Mouse (Mus musculus) neural tube, embryonic 15.5 days (tissue): ENCODE results near the gene Il1rl2. TPM values are rescaled to one million over a fixed set of nuclear protein-coding genes. Genes with fewer than 3 reads are reported as not detected.
A peak's percentile ranks its signal among the peaks of the same experiment; 100 is the strongest.

Source experiments
- ATAC-seq: fragments of 200-750 bp; cut with Nextera tagmentation; 2 replicates; pipeline ENCODE4 v1.8.0; 2017; ENCODE audit warnings: mild to moderate bottlenecking, moderate TSS enrichment, moderate library complexity; ENCODE audit not compliant: low FRiP score
- H3K27ac ChIP-seq: fragments of 300-500 bp; sonication (generic); replicated peaks from 2 replicates; pipeline ENCODE4 v1.5.1; 2015; ENCODE audit warnings: mild to moderate bottlenecking, inconsistent platforms
- H3K27me3 ChIP-seq: fragments of 300-500 bp; sonication (generic); replicated peaks from 2 replicates; pipeline ENCODE4 v1.6.1; 2015; ENCODE audit warnings: inconsistent platforms
- H3K36me3 ChIP-seq: fragments of 300-500 bp; sonication (generic); 2 replicates; pipeline ENCODE4 v1.6.1; 2015; ENCODE audit warnings: inconsistent platforms
- H3K4me1 ChIP-seq: fragments of 300-500 bp; sonication (generic); 2 replicates; pipeline ENCODE4 v1.6.1; 2015; ENCODE audit warnings: inconsistent platforms
- H3K4me2 ChIP-seq: fragments of 300-500 bp; sonication (generic); 2 replicates; pipeline ENCODE4 v1.6.1; 2015; ENCODE audit warnings: inconsistent platforms, mild to moderate bottlenecking, moderate library complexity
- H3K4me3 ChIP-seq: fragments of 300-500 bp; sonication (generic); replicated peaks from 2 replicates; pipeline ENCODE4 v1.5.1; 2015; ENCODE audit warnings: mild to moderate bottlenecking, inconsistent platforms
- H3K9ac ChIP-seq: fragments of 300-500 bp; sonication (generic); replicated peaks from 2 replicates; pipeline ENCODE4 v1.6.1; 2015; ENCODE audit warnings: mild to moderate bottlenecking, inconsistent platforms
- H3K9me3 ChIP-seq: fragments of 300-500 bp; sonication (generic); replicated peaks from 2 replicates; pipeline ENCODE4 v1.6.1; 2016; ENCODE audit warnings: inconsistent platforms
- WGBS: fragments of 180-500 bp; shearing (Covaris S2); methylation state at CpG from one replicate; pipeline ENCODE4 v1.1.7; 2015; ENCODE audit warnings: mixed read lengths; 5-methylcytosine and 5-hydroxymethylcytosine counted together
- polyA plus RNA-seq: library from polyadenylated mRNA; unstranded; fragments of >200 nt; fragmentation: Nextera tagmentation; extraction: Ambion mirVana; gene quantifications from 2 replicates; pipeline ENCODE4 v1.2.1, GENCODE M21; 2015

Gene Il1rl2
- polyA plus RNA-seq, 1 experiment from 2014 or later: 0.81 TPM

- Histone ChIP-seq H3K9me3 (no peaks in the 10 kb centered on the region), H3K27ac (no peak overlapping the region), H3K27me3 (no peaks in the 10 kb centered on the region), H3K4me3 (no peak overlapping the region), H3K4me2 (no peak overlapping the region), H3K4me1 (0 out of 2 replicates have a peak, but pooled peaks cover 10% of the 10 kb centered on the region), H3K9ac (no peak overlapping the region), H3K36me3 (no peaks in the 10 kb centered on the region)
- WGBS: 91% methylated on average over 4 of the region's 4 CpGs
- no peak for ATAC-seq
Measured at GRCm38 (mm10) chr1:40358771-40359181, 34.4 kb downstream of the Il1rl2 start.

- Histone ChIP-seq H3K27ac (no peak overlapping the region), H3K4me1 (0 out of 2 replicates have a peak, but pooled peaks cover 10% of the 10 kb centered on the region), H3K36me3 (no peaks in the 10 kb centered on the region), H3K4me2 (no peak overlapping the region), H3K27me3 (no peaks in the 10 kb centered on the region), H3K4me3 (no peak overlapping the region), H3K9me3 (no peaks in the 10 kb centered on the region), H3K9ac (no peak overlapping the region)
- no peak for ATAC-seq
- WGBS: 60% methylated on average over 2 of the region's 2 CpGs
Measured at GRCm38 (mm10) chr1:40359731-40360130, 35.3 kb downstream of the Il1rl2 start.

DNA sequence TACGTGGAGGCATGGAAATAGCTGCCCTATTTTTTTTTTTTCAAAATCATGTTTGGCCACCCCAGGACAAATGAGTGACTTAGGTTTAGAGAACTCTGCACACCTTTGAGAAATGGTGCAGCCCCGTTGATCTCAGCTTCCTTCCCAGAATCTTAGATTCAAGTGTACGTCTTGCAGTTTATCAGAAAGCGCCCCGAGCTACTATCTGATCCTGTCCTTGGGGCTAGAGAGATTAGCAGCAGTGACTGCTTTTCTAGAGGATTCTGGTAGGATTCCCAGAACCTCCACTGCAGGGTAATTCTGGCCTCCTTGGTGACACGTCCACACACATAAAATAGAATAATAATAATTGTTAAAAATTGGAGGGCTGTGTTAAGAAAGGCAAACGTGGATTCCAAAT is 36.6 kb downstream of the Il1rl2 start:
- 0 out of 2 replicates have a peak, but pooled peaks cover 10% of the 10 kb centered on the region for H3K4me1 ChIP-seq
- H3K4me2 ChIP-seq: no peak overlapping the region
- no peak overlapping the region for H3K4me3 ChIP-seq
- no peaks in the 10 kb centered on the region for H3K9me3 ChIP-seq
- WGBS: 79% methylated on average over 7 of the region's 7 CpGs
- H3K36me3 ChIP-seq: no peaks in the 10 kb centered on the region
- ATAC-seq: no peak
- H3K9ac ChIP-seq: no peak overlapping the region
- no peaks in the 10 kb centered on the region for H3K27me3 ChIP-seq
- H3K27ac ChIP-seq: no peak overlapping the region

DNA sequence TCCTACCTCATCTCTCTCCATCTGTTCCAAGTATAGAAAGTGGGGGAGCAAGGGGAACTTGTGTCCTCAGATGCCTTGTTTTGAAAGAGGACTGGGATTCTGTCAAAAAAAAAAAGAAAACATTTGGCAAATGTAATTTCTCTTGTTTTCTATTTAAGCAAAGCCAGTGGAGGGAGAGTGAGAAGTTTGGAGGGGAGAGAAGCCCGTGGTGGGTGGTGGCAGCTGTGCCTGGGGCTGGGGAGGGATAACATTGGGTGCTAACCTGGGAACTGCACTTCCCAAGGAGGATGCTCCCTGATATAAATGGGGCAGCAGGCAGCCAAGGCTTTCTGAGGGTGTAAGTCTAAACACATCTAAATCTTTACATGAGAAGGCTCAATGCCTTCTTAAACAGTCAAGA is 37.2 kb downstream of the Il1rl2 start:
- WGBS: 71% methylated on average over 1 of the region's 1 CpGs
- H3K4me3 ChIP-seq: no peak overlapping the region
- H3K4me1 ChIP-seq: 0 out of 2 replicates have a peak, but pooled peaks cover 10% of the 10 kb centered on the region
- no peak overlapping the region for H3K4me2 ChIP-seq
- H3K9me3 ChIP-seq: no peaks in the 10 kb centered on the region
- no peaks in the 10 kb centered on the region for H3K36me3 ChIP-seq
- H3K9ac ChIP-seq: no peak overlapping the region
- no peak overlapping the region for H3K27ac ChIP-seq
- no peak for ATAC-seq
- no peaks in the 10 kb centered on the region for H3K27me3 ChIP-seq

- no peaks in the 10 kb centered on the region for H3K9me3 ChIP-seq
- H3K4me2 ChIP-seq: no peak overlapping the region
- H3K36me3 ChIP-seq: no peaks in the 10 kb centered on the region
- WGBS: 70% methylated on average over 11 of the region's 11 CpGs
- H3K27me3 ChIP-seq: no peaks in the 10 kb centered on the region
- no peak; the same call in 1 of the 2 replicates for ATAC-seq
- no peak overlapping the region for H3K27ac ChIP-seq
- H3K4me3 ChIP-seq: no peak overlapping the region
- H3K4me1 ChIP-seq: 0 out of 2 replicates have a peak, but pooled peaks cover 10% of the 10 kb centered on the region
- no peak overlapping the region for H3K9ac ChIP-seq
Measured at GRCm38 (mm10) chr1:40362784-40363183, 38.4 kb downstream of the Il1rl2 start.

- Histone ChIP-seq H3K9ac (no peak overlapping the region), H3K4me2 (no peak overlapping the region), H3K9me3 (no peaks in the 10 kb centered on the region), H3K4me1 (no peaks in the 10 kb centered on the region), H3K27me3 (no peaks in the 10 kb centered on the region), H3K36me3 (no peaks in the 10 kb centered on the region), H3K4me3 (no peak overlapping the region), H3K27ac (no peak overlapping the region)
- ATAC-seq: no peak
- 85% methylated on average over 3 of the region's 3 CpGs for WGBS
Measured at GRCm38 (mm10) chr1:40372951-40373350, 48.5 kb downstream of the Il1rl2 start.

- no peaks in the 10 kb centered on the region for H3K36me3 ChIP-seq
- H3K4me3 ChIP-seq: no peak overlapping the region
- 79% methylated on average over 4 of the region's 4 CpGs for WGBS
- no peak overlapping the region for H3K9ac ChIP-seq
- H3K9me3 ChIP-seq: no peaks in the 10 kb centered on the region
- no peaks in the 10 kb centered on the region for H3K4me1 ChIP-seq
- no peak overlapping the region for H3K4me2 ChIP-seq
- H3K27ac ChIP-seq: no peak overlapping the region
- ATAC-seq: no peak
- H3K27me3 ChIP-seq: no peaks in the 10 kb centered on the region
Measured at GRCm38 (mm10) chr1:40375148-40375547, 50.7 kb downstream of the Il1rl2 start.

GRCm38 (mm10) chr1:40376745-40377144 is 52.3 kb downstream of the Il1rl2 start:
- Histone ChIP-seq H3K4me1 (no peaks in the 10 kb centered on the region), H3K4me3 (no peak overlapping the region), H3K27ac (no peak overlapping the region), H3K9ac (no peak overlapping the region), H3K27me3 (no peaks in the 10 kb centered on the region), H3K9me3 (no peaks in the 10 kb centered on the region), H3K4me2 (no peak overlapping the region), H3K36me3 (no peaks in the 10 kb centered on the region)
- ATAC-seq: no peak
- 70% methylated on average over 7 of the region's 7 CpGs for WGBS

GRCm38 (mm10) chr1:40378794-40379193 is 54.4 kb downstream of the Il1rl2 start:
- Histone ChIP-seq H3K4me1 (no peaks in the 10 kb centered on the region), H3K9ac (no peak overlapping the region), H3K9me3 (no peaks in the 10 kb centered on the region), H3K4me2 (no peak overlapping the region), H3K4me3 (no peak overlapping the region), H3K36me3 (no peaks in the 10 kb centered on the region), H3K27me3 (no peaks in the 10 kb centered on the region), H3K27ac (no peak overlapping the region)
- ATAC-seq: 0 out of 2 replicates have a peak, but pooled peaks have one; percentile 47
- 18% methylated on average over 8 of the region's 8 CpGs for WGBS

DNA sequence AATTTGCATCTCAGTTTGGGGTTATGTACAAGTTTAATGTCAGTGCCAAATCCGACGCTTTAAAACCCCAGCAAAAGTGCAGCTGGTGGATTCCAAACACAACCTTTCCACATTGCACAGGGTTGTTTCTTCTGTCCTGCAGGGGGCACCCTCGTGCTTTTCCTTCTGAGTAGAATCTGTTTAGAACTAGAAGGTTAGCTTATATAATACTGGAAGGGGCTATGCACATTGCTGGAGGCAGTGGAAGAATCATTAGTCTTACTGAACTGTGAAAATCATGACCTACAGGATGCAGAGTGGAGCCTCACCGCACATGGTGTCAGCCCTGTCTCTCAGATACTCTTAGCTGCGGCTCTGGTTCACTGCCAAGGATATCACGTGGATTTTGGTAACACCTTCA is 55.7 kb downstream of the Il1rl2 start:
- no peaks in the 10 kb centered on the region for H3K9me3 ChIP-seq
- no peak overlapping the region for H3K4me3 ChIP-seq
- H3K27ac ChIP-seq: no peak overlapping the region
- H3K9ac ChIP-seq: no peak overlapping the region
- H3K4me2 ChIP-seq: no peak overlapping the region
- no peaks in the 10 kb centered on the region for H3K27me3 ChIP-seq
- H3K4me1 ChIP-seq: no peaks in the 10 kb centered on the region
- ATAC-seq: no peak
- 64% methylated on average over 6 of the region's 6 CpGs for WGBS
- no peaks in the 10 kb centered on the region for H3K36me3 ChIP-seq

GRCm38 (mm10) chr1:40380990-40381389 is 56.6 kb downstream of the Il1rl2 start:
- Histone ChIP-seq H3K27ac (no peak overlapping the region), H3K4me3 (no peak overlapping the region), H3K9ac (no peak overlapping the region), H3K27me3 (no peaks in the 10 kb centered on the region), H3K4me1 (no peaks in the 10 kb centered on the region), H3K9me3 (no peaks in the 10 kb centered on the region), H3K36me3 (no peaks in the 10 kb centered on the region), H3K4me2 (no peak overlapping the region)
- WGBS: 88% methylated on average over 11 of the region's 11 CpGs
- no peak for ATAC-seq

GRCm38 (mm10) chr1:40382841-40383240 is 58.4 kb downstream of the Il1rl2 start:
- H3K4me3 ChIP-seq: no peak overlapping the region
- no peak overlapping the region for H3K27ac ChIP-seq
- 91% methylated on average over 5 of the region's 5 CpGs for whole genome bisulfite sequencing
- ATAC-seq: no peak
- H3K9ac ChIP-seq: no peak overlapping the region
- no peaks in the 10 kb centered on the region for H3K4me1 ChIP-seq
- no peaks in the 10 kb centered on the region for H3K9me3 ChIP-seq
- H3K36me3 ChIP-seq: no peaks in the 10 kb centered on the region
- H3K4me2 ChIP-seq: no peak overlapping the region
- H3K27me3 ChIP-seq: no peaks in the 10 kb centered on the region
